Mouse (Mus musculus): ENCODE results near the gene Slc35f1.

Slc35f1 gene

GRCm38 (mm10) chr10:52690334-52690991, at the start of gene Slc35f1:
TSS of gene Slc35f1 (plus strand) at chr10:52690533.
- no peak for DNase-seq (ENCODE audit: low spot score)

GRCm38 (mm10) chr10:52671234-52671633, 19.1 kb upstream of the Slc35f1 start:
- no peak for DNase-seq (ENCODE audit: low spot score)

GRCm38 (mm10) chr10:52690992-52691731, 829 bp downstream of the Slc35f1 start:
- no peak for DNase-seq (ENCODE audit: low spot score)

GRCm38 (mm10) chr10:52703688-52704087, 13.4 kb downstream of the Slc35f1 start:
- DNase-seq (ENCODE audit: low spot score) = no peak

- no peak for DNase-seq (ENCODE audit: low spot score)
These were observed 14.0 kb downstream of the Slc35f1 start for GRCm38 (mm10) chr10:52704101-52705051.

GRCm38 (mm10) chr10:52709482-52709881, 19.1 kb downstream of the Slc35f1 start:
- DNase-seq (ENCODE audit: low spot score) = no peak

GRCm38 (mm10) chr10:52712166-52712565, 21.8 kb downstream of the Slc35f1 start:
- DNase-seq (ENCODE audit: low spot score) = no peak

- no peak for DNase-seq (ENCODE audit: low spot score)
These were observed 24.2 kb downstream of the Slc35f1 start for GRCm38 (mm10) chr10:52714557-52714956.

GRCm38 (mm10) chr10:52715146-52715545, 24.8 kb downstream of the Slc35f1 start:
- DNase-seq (ENCODE audit: low spot score) = no peak

- no peak for DNase-seq (ENCODE audit: low spot score)
These were observed 28.0 kb downstream of the Slc35f1 start for GRCm38 (mm10) chr10:52718199-52718917.

GRCm38 (mm10) chr10:52726674-52727073, 36.3 kb downstream of the Slc35f1 start:
- DNase-seq (ENCODE audit: low spot score) = no peak

- no peak for DNase-seq (ENCODE audit: low spot score)
These were observed 52.5 kb downstream of the Slc35f1 start for GRCm38 (mm10) chr10:52742671-52743379.

GRCm38 (mm10) chr10:52743831-52744230, 53.5 kb downstream of the Slc35f1 start:
- no peak for DNase-seq (ENCODE audit: low spot score)

- no peak for DNase-seq (ENCODE audit: low spot score)
These were observed 57.8 kb downstream of the Slc35f1 start for GRCm38 (mm10) chr10:52748028-52748597.

GRCm38 (mm10) chr10:52755949-52756679, 65.8 kb downstream of the Slc35f1 start:
- no peak for DNase-seq (ENCODE audit: low spot score)

GRCm38 (mm10) chr10:52757496-52758260, 67.3 kb downstream of the Slc35f1 start:
- no peak for DNase-seq (ENCODE audit: low spot score)

GRCm38 (mm10) chr10:52758589-52758988, 68.3 kb downstream of the Slc35f1 start:
- DNase-seq (ENCODE audit: low spot score) = peak; percentile 6

- DNase-seq (ENCODE audit: low spot score) = no peak
These were observed 70.2 kb downstream of the Slc35f1 start for GRCm38 (mm10) chr10:52760527-52760926.

GRCm38 (mm10) chr10:52779926-52780485, 89.7 kb downstream of the Slc35f1 start:
- no peak for DNase-seq (ENCODE audit: low spot score)

Data from lung, postnatal 25 days (tissue).